Mouse (Mus musculus) MEL (cell line): Measurements from ENCODE around the gene Hspa5. TPM values are rescaled to one million over a fixed set of nuclear protein-coding genes. Genes with fewer than 3 reads are reported as not detected.
"Not testable (repeated sequence)": the region's sequence is repeated elsewhere in the genome, so short reads cannot be mapped to it uniquely, and the experiment has no call there.

Source experiments
- DNase-seq: peaks from one replicate; pipeline ENCODE4 v3.0.0; 2011; ENCODE audit warnings: low read depth, low spot score
- H3K27ac ChIP-seq: 2 replicates; pipeline ENCODE4 v1.5.1; 2012; ENCODE audit warnings: low read depth, mild to moderate bottlenecking, control low read depth, low read length, moderate library complexity; ENCODE audit not compliant: control insufficient read depth
- H3K27me3 ChIP-seq, 2 experiments: fragments of 150-350 bp in 1 of 2; sonication (generic) in 1 of 2; 2 replicates each; pipeline ENCODE4 v1.6.1; 2012; ENCODE audit warnings: low read length in 2 of 2, mild to moderate bottlenecking in 2 of 2, improper control_type of control experiment in 1 of 2, moderate library complexity in 1 of 2; ENCODE audit not compliant: insufficient read depth in 2 of 2, control insufficient read depth in 1 of 2
- H3K36me3 ChIP-seq, 2 experiments: 2 replicates each; pipeline ENCODE4 v1.6.1; 2012 to 2014; ENCODE audit warnings: low read length in 2 of 2, improper control_type of control experiment in 1 of 2, inconsistent platforms in 1 of 2, mild to moderate bottlenecking in 1 of 2; ENCODE audit not compliant: insufficient read depth in 2 of 2, control insufficient read depth in 1 of 2
- H3K4me1 ChIP-seq, 2 experiments: fragments of 150-350 bp in 1 of 2; sonication (generic) in 1 of 2; 2 replicates each; pipeline ENCODE4 v1.6.1; 2012; ENCODE audit warnings: low read length in 2 of 2, improper control_type of control experiment in 1 of 2, mild to moderate bottlenecking in 1 of 2; ENCODE audit not compliant: insufficient read depth in 2 of 2, control insufficient read depth in 1 of 2
- H3K4me3 ChIP-seq, 2 experiments: fragments of 150-350 bp in 1 of 2; sonication (generic) in 1 of 2; 2 replicates each; pipeline ENCODE4 v1.5.1; 2012; ENCODE audit warnings: low read depth in 2 of 2, low read length in 2 of 2, mild to moderate bottlenecking in 2 of 2, moderate library complexity in 2 of 2, control low read depth in 1 of 2, improper control_type of control experiment in 1 of 2; ENCODE audit not compliant: control insufficient read depth in 1 of 2, insufficient read depth in 1 of 2
- H3K79me2 ChIP-seq: 2 replicates; pipeline ENCODE4 v1.6.1; 2012; ENCODE audit warnings: mild to moderate bottlenecking, low read length, moderate library complexity; ENCODE audit not compliant: control insufficient read depth, poor library complexity, insufficient read depth
- H3K9ac ChIP-seq: 2 replicates; pipeline ENCODE4 v1.6.1; 2012; ENCODE audit warnings: low read depth, mild to moderate bottlenecking, control low read depth, low read length, moderate library complexity; ENCODE audit not compliant: control insufficient read depth, poor library complexity, severe bottlenecking
- H3K9me3 ChIP-seq: fragments of 150-350 bp; sonication (generic); replicated peaks from 2 replicates; pipeline ENCODE4 v1.6.1; 2012; ENCODE audit warnings: mild to moderate bottlenecking, low read length, improper control_type of control experiment, moderate library complexity; ENCODE audit not compliant: insufficient read depth
- CHD1 ChIP-seq: IDR thresholded peaks from 2 replicates; pipeline ENCODE4 v1.6.1; 2012; ENCODE audit warnings: low read depth, mild to moderate bottlenecking, inconsistent platforms, low read length, improper control_type of control experiment
- CHD2 ChIP-seq: IDR thresholded peaks from 2 replicates; pipeline ENCODE4 v1.6.1; 2011; ENCODE audit warnings: low read length, improper control_type of control experiment
- CTCF ChIP-seq, 3 experiments: IDR thresholded peaks in 2 of 3; conservative IDR thresholded peaks in 1 of 3; 2 replicates each; pipeline ENCODE4 v1.5.1; 2011 to 2012; ENCODE audit warnings: low read length in 3 of 3, low read depth in 2 of 3, mild to moderate bottlenecking in 2 of 3, improper control_type of control experiment in 1 of 3, inconsistent platforms in 1 of 3, mixed read lengths in 1 of 3, moderate library complexity in 1 of 3; ENCODE audit not compliant: control insufficient read depth in 1 of 3, insufficient read depth in 1 of 3, poor library complexity in 1 of 3, severe bottlenecking in 1 of 3
- E2F4 ChIP-seq: IDR thresholded peaks from 2 replicates; pipeline ENCODE4 v1.6.1; 2011; ENCODE audit warnings: low read depth, low read length, improper control_type of control experiment, borderline replicate concordance
- ETS1 ChIP-seq: IDR thresholded peaks from 2 replicates; pipeline ENCODE4 v1.6.1; 2012; ENCODE audit warnings: low read depth, mild to moderate bottlenecking, inconsistent platforms, low read length, improper control_type of control experiment, moderate library complexity
- GABPA ChIP-seq: IDR thresholded peaks from 2 replicates; pipeline ENCODE4 v1.6.1; 2012; ENCODE audit warnings: low read depth, mild to moderate bottlenecking, inconsistent platforms, low read length, improper control_type of control experiment, moderate library complexity
- KAT2A ChIP-seq: conservative IDR thresholded peaks from 2 replicates; pipeline ENCODE4 v1.6.1; 2012; ENCODE audit warnings: low read depth, low read length, improper control_type of control experiment, inconsistent platforms
- MEF2A ChIP-seq: IDR thresholded peaks from 2 replicates; pipeline ENCODE4 v1.6.1; 2014; ENCODE audit warnings: low read depth, mild to moderate bottlenecking, inconsistent platforms, low read length, improper control_type of control experiment; ENCODE audit not compliant: poor library complexity, insufficient replicate concordance, severe bottlenecking; ENCODE audit errors: extremely low read depth
- MYB ChIP-seq: IDR thresholded peaks from 2 replicates; pipeline ENCODE4 v1.6.1; 2011; ENCODE audit warnings: mild to moderate bottlenecking, low read depth, low read length, improper control_type of control experiment
- MYC ChIP-seq: IDR thresholded peaks from 2 replicates; pipeline ENCODE4 v1.6.1; 2011; ENCODE audit warnings: low read depth, mild to moderate bottlenecking, low read length, improper control_type of control experiment, moderate library complexity
- POLR2A ChIP-seq, 2 experiments: IDR thresholded peaks; 2 replicates each; pipeline ENCODE4 v1.6.1; 2011 to 2012; ENCODE audit warnings: low read length in 2 of 2, mild to moderate bottlenecking in 2 of 2, control low read depth in 1 of 2, improper control_type of control experiment in 1 of 2, low read depth in 1 of 2, moderate library complexity in 1 of 2; ENCODE audit not compliant: control insufficient read depth in 1 of 2, insufficient read depth in 1 of 2, poor library complexity in 1 of 2
- POLR2AphosphoS2 ChIP-seq: IDR thresholded peaks from 2 replicates; pipeline ENCODE4 v1.6.1; 2011; ENCODE audit warnings: low read length, improper control_type of control experiment
- RAD21 ChIP-seq: IDR thresholded peaks from 2 replicates; pipeline ENCODE4 v1.6.1; 2011; ENCODE audit warnings: mild to moderate bottlenecking, low read depth, low read length, improper control_type of control experiment
- SIN3A ChIP-seq: IDR thresholded peaks from 2 replicates; pipeline ENCODE4 v1.6.1; 2012; ENCODE audit warnings: low read length, improper control_type of control experiment, inconsistent platforms
- SMC3 ChIP-seq: IDR thresholded peaks from 2 replicates; pipeline ENCODE4 v1.6.1; 2011; ENCODE audit warnings: low read depth, low read length, improper control_type of control experiment
- TAL1 ChIP-seq: IDR thresholded peaks from 2 replicates; pipeline ENCODE4 v1.6.1; 2012; ENCODE audit warnings: mild to moderate bottlenecking, inconsistent platforms, low read length, moderate library complexity, mixed read lengths
- USF2 ChIP-seq, 2 experiments: IDR thresholded peaks; 2 replicates each; pipeline ENCODE4 v1.6.1; 2011 to 2012; ENCODE audit warnings: improper control_type of control experiment in 2 of 2, low read length in 2 of 2, borderline replicate concordance in 1 of 2, inconsistent platforms in 1 of 2, low read depth in 1 of 2, mild to moderate bottlenecking in 1 of 2; ENCODE audit not compliant: insufficient read depth in 1 of 2
- ZC3H11A ChIP-seq: IDR thresholded peaks from 2 replicates; pipeline ENCODE4 v1.6.1; 2012; ENCODE audit warnings: low read depth, mild to moderate bottlenecking, inconsistent platforms, low read length, improper control_type of control experiment
- ZKSCAN1 ChIP-seq: IDR thresholded peaks from 2 replicates; pipeline ENCODE4 v1.6.1; 2012; ENCODE audit warnings: low read depth, mild to moderate bottlenecking, inconsistent platforms, low read length, improper control_type of control experiment, moderate library complexity
- ZNF384 ChIP-seq: IDR thresholded peaks from 2 replicates; pipeline ENCODE4 v1.6.1; 2012; ENCODE audit warnings: low read depth, mild to moderate bottlenecking, inconsistent platforms, low read length, improper control_type of control experiment
- polyA plus RNA-seq, 2 experiments: library from polyadenylated mRNA; stranded (reverse) in 1 of 2; unstranded in 1 of 2; fragments of >175 nt in 1 of 2; fragments of >200 nt in 1 of 2; gene quantifications; 2 replicates each; pipeline versions ENCODE4 v1.2.1 to v1.2.4; 2012; ENCODE audit warnings: low replicate concordance in 2 of 2, low read depth in 1 of 2; ENCODE audit not compliant: insufficient read length in 2 of 2, insufficient read depth in 1 of 2, missing spikeins in 1 of 2
- total RNA-seq: library from RNA; depleted of rRNA; stranded (reverse); fragments of 300-350 nt; gene quantifications from 2 replicates; pipeline ENCODE4 v1.2.3, GENCODE M21; 2012

Gene Hspa5
- total and polyA plus RNA-seq, 3 experiments: 147 to 1,250 (median 649) TPM

- Histone ChIP-seq H3K27ac (no peak overlapping the region), H3K9ac (no peak overlapping the region), H3K9me3 (no peaks in the 10 kb centered on the region), H3K36me3 (peaks cover 0 to 5% of the 10 kb centered on the region in 2 experiments; a peak in 2 of 4 replicates), H3K27me3 (peaks cover 0 to 2% of the 10 kb centered on the region in 2 experiments; a peak in 2 of 4 replicates), H3K79me2 (peaks cover 17% of the 10 kb centered on the region), H3K4me3 (no peak overlapping the region), H3K4me1 (peaks cover 3 to 7% of the 10 kb centered on the region in 2 experiments; a peak in 2 of 4 replicates)
- no peak for TF ChIP-seq ZKSCAN1
- no peak for TF ChIP-seq RAD21
- TF ChIP-seq POLR2AphosphoS2: no peak
- TF ChIP-seq MYB: no peak
- TF ChIP-seq MYC: no peak
- TF ChIP-seq USF2 (IDR thresholded peaks at IDR 0.05; ENCODE audit: borderline replicate concordance in 1 of 2, insufficient read depth in 1 of 2, low read depth in 1 of 2, low read length in 2 of 2): no peak
- TF ChIP-seq KAT2A: no peak
- no peak for TF ChIP-seq ZNF384
- TF ChIP-seq ZC3H11A: no peak
- no peak for TF ChIP-seq GABPA
- TF ChIP-seq SMC3: no peak
- no peak for TF ChIP-seq CTCF (IDR thresholded peaks at IDR 0.05 in 2 of 3, conservative IDR thresholded peaks at IDR 0.05 in 1 of 3; ENCODE audit: control insufficient read depth in 1 of 3, insufficient read depth in 1 of 3, low read depth in 2 of 3, low read length in 3 of 3, poor library complexity in 1 of 3, severe bottlenecking in 1 of 3)
- no peak for TF ChIP-seq ETS1
- TF ChIP-seq CHD2: no peak
- TF ChIP-seq SIN3A: no peak
- no peak for TF ChIP-seq E2F4
- TF ChIP-seq MEF2A: no peak
- TF ChIP-seq POLR2A (IDR thresholded peaks at IDR 0.05; ENCODE audit: control insufficient read depth in 1 of 2, insufficient read depth in 1 of 2, low read depth in 1 of 2, low read length in 2 of 2, poor library complexity in 1 of 2): no peak
- no peak for TF ChIP-seq TAL1
- no peak for TF ChIP-seq CHD1
- no peak for DNase-seq
Measured at GRCm38 (mm10) chr2:34757341-34757740, 14.4 kb upstream of the Hspa5 start.

- H3K27ac ChIP-seq, H3K9me3 ChIP-seq, H3K79me2 ChIP-seq, H3K27me3 ChIP-seq, H3K36me3 ChIP-seq, DNase-seq, H3K4me1 ChIP-seq, H3K4me3 ChIP-seq, H3K9ac ChIP-seq: not testable (repeated sequence)
Measured at GRCm38 (mm10) chr2:34761272-34761671, 10.5 kb upstream of the Hspa5 start.
